Mouse (Mus musculus): ENCODE data around the gene Pou3f3. TPM values are rescaled to one million over a fixed set of nuclear protein-coding genes. Genes with fewer than 3 reads are reported as not detected.

The Pou3f3 gene
- total RNA-seq, 2 experiments from 2014 or later = 61.6 to 66.4 TPM

DNA sequence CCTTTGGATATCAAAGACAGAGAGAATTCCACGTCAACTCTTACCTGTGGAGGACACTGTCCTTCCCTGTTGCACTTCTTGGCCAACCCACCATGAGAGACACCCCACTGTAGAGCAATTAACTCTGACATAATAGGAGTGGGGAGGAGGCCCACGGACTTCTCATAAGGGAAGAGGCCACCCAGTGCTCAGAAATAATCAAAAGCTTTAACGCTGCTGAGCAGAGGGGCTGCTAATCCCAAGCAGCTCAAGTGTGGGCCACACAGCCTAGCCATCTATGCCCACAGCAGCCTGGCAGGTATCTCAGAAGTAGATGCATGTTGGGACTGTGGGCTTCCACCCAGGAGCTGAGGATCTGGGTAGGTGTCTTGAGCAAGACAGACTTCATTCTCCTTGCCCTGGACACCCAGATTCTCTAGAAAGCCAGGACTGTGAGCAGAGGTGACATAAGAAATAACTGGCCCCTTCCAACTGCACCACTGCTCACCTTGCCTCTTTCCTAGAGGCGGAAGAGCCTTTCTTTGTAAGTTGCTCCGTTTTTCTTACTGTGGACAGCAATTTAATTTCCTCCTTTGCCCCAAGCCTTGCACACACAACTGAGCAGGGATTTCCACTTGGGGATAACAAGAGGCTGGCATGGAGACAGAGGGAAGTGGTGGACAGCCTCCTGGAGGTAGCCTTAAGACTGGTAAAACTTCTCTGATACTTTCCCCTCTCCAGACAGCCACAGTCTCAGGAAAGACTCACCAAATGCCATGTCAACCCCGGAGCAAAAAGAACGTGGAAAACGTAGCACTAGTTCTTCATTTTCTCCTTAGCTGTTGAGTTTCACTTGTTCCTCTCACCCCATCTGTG is 16.1 kb downstream of the Pou3f3 start:
- no peak for DNase-seq (ENCODE audit: extremely low spot score in 1 of 2, low spot score in 2 of 2)
- intact Hi-C loops (cut with DNase I) = loop anchor here (5.0 to 10.0 kb wide), 6 partner anchors 454 to 1837 kb away; no protein-coding TSS in a partner anchor
- TF ChIP-seq CTCF (IDR thresholded peaks at IDR 0.05) = no peak
- H3K4me3 ChIP-seq = peak overlapping the region; percentile 56
- H3K27ac ChIP-seq = peak overlapping the region; percentile 84

DNA sequence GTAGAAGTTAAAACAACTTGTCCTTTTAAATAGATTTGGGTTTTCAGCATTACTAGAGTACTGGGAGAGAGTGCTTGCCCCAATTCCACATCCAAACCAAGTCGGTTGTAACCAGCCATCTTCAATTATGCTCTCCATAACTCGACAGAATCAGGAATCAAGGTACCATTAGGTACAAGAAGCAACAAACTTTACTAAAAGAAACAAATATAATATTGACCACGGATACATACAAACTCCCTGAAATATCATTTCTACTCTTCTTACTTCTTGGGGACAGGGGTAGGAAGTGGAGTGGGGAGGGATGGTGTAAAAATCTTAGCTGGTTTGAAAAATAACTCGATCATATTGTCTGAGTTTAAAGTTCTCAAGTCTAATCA is 16.7 kb downstream of the Pou3f3 start:
- intact Hi-C loops (cut with DNase I) = loop anchor here (5.0 to 10.0 kb wide), 6 partner anchors 455 to 1838 kb away; no protein-coding TSS in a partner anchor
- Histone ChIP-seq H3K27ac (peak overlapping the region; percentile 84; the same call in 1 of the 2 replicates), H3K4me3 (peak overlapping the region; percentile 56)
- no peak for TF ChIP-seq CTCF (IDR thresholded peaks at IDR 0.05)
- DNase-seq (ENCODE audit: extremely low spot score in 1 of 2, low spot score in 2 of 2) = no peak

DNA sequence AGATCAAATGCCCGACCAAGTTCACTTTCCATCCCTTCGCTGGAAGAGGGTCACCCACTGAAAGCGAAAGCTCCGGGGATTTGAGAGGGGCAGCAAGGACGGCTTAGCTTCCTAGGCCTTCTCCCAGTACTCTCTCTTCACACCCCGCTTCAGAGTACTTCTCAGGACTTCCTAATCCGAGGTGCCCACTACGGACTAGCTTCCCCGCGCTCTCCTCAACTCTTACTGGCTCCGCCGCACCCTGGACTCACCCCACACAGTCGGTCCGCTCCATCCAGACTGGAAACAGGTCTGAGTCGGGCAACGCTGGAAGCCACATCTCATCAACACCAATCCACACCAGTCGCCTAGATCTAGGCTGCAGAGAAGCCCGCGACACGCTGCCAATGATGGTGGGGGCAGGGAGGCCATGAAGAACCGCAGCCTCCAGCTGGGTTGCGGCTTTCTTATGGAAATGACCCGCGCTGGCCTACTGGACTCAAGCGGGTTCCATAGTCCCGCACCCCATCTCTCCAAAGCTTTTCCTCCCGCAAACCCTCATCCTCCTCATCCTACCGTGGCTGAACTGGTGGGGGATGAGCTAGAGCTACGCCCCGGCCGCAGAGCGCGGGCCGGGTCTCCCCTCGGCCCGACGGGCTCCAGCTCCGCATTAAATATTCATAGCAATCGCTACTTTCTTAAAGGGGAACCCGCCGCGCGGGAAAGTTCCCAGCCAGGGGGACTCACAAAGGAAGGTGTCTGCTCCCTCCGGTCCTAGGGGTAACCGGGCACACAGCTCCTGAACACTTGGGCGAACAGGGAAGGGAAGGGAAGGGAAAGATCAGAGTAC is 17.8 kb downstream of the Pou3f3 start:
- DNase-seq (ENCODE audit: extremely low spot score in 1 of 2, low spot score in 2 of 2) = peak in 1 of 2 experiments; percentile 53
- intact Hi-C loops (cut with DNase I) = loop anchor here (1.0 to 10.0 kb wide), 7 partner anchors 17 to 1839 kb away; no protein-coding TSS in a partner anchor

DNA sequence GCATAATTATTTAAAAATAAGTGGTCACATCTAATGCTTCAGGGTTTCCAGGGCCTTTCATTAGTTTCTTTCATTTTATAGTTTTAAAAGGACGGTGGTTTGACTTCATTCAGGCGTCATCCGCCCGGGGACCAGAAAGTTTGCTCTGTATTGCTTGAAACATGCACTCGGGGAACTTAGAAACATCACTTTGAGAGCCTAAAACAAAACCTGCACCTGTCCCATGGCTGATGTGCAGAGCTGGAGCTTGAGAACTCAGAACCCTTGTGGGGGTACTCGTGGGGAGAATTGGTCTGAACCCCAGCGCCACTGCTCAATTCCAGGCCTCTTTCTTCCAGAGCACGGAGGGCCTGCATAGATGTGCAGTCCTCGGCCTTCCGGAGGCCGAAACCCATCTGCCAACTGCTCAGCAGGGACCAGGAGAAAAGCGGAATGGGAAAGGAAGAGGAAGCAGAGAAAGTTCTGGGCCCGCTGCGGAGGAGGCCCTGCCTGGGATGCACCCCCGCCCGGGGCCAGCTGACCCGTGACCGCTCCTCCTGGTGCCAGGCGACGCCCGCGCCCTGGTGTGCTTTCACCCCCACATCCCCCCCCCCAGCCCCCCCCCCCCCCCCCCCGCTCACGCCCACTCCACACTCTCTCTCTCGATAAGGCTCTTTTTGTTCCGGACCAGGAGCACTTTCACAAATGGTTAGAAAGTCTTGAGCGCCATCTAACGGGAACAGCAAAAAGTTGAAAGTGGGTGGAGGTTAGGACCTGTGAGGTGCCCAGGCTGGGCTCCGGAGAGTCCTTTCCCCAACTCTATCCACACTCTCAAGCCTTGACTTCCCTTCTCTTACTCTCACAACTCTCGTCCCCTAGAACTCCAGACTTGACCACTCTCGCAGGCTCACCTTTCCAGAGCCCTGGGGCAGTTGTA is 18.7 kb downstream of the Pou3f3 start:
- intact Hi-C loops (cut with DNase I) = loop anchor here (5.0 to 10.0 kb wide), 6 partner anchors 457 to 1839 kb away; no protein-coding TSS in a partner anchor

More for the DNA sequence above, 17.8 kb downstream of the Pou3f3 start:
- H3K27ac ChIP-seq = peak overlapping the region; percentile 93
- TF ChIP-seq CTCF (IDR thresholded peaks at IDR 0.05) = no peak
- H3K4me3 ChIP-seq = peak overlapping the region; percentile 56

DNA sequence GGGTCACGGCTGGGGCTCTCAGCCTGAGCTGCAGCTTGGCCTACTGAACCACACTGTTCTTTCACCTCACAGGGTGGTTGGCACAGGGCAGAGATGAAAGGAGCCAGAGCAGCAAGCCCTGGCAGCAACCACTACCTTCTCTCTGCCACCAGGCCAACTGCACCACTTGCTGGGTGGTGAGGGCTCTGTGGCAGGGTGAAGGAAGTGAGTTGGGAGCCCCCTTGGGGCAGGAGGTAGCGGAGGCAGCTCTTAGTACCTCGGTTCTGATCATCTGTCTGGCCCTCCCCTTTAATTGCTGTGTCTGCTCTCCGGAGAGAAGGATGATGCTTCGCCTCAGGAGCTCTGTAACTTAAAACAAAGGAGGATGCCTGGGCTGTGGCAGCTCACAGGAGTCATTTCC is 23.0 kb downstream of the Pou3f3 start:
- no peak for DNase-seq (ENCODE audit: extremely low spot score in 1 of 2, low spot score in 2 of 2)
- H3K4me3 ChIP-seq = no peak overlapping the region
- TF ChIP-seq CTCF (IDR thresholded peaks at IDR 0.05) = peak; percentile 10
- intact Hi-C loops (cut with DNase I) = loop anchor here (10.0 kb wide), 1 partner anchor 1844 kb away; no protein-coding TSS in a partner anchor
- no peak overlapping the region for H3K27ac ChIP-seq

More for the DNA sequence above, 18.7 kb downstream of the Pou3f3 start:
- peak overlapping the region; percentile 56 for H3K4me3 ChIP-seq
- peak in 1 of 2 experiments; percentile 62 for DNase-seq (ENCODE audit: extremely low spot score in 1 of 2, low spot score in 2 of 2)
- peak overlapping the region; percentile 93 for H3K27ac ChIP-seq
- peak; percentile 59 for TF ChIP-seq CTCF (IDR thresholded peaks at IDR 0.05)

DNA sequence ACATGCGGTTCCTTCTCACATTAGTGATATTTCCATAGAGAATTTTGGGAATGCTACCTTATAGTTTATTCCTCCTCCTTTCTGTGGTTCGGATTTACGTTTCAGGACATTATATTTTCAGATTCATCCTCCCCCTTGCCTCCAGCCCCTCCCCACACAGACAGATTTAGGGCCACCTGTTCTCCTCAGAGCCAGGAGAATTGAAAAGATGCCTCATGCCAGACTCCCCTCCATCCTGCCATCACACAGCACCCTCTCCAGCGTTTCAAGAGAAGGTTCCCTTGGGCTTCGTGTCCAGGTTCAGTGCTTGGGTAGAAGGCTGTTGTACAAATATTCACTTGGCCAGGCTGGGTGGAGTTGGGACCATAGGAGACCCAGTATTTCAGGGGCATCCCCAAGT is 25.8 kb downstream of the Pou3f3 start:
- Histone ChIP-seq H3K27ac (no peak overlapping the region), H3K4me3 (no peak overlapping the region)
- DNase-seq (ENCODE audit: extremely low spot score in 1 of 2, low spot score in 2 of 2) = no peak
- intact Hi-C loops (cut with DNase I) = no loop called here
- no peak for TF ChIP-seq CTCF (IDR thresholded peaks at IDR 0.05)

DNA sequence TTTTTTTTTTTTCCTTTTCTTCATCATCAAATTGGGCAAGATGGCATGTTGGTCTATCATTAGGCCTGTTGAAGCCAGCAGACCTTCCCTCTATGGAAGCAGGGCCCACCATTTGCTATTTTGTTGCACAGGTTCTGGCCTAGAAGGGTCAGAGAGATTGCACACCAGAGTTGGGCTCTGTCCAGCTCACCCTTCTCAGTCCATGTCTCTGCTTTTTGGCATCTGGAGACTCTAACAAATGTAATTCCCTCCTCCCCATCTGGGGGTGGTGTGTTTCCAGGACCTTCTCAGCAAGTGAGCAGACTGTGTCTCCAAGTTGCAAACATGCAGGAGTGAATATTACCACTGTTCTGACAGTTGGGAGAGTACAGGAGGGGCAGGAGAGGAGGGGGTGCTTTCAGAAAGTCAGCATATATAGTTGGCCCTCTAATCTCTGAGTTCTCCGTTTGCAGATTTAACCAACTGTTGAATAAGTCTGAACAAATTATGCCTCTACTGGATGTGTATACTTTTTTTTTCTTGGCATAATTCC is 28.3 kb downstream of the Pou3f3 start:
- DNase-seq (ENCODE audit: extremely low spot score in 1 of 2, low spot score in 2 of 2) = no peak
- intact Hi-C loops (cut with DNase I) = no loop called here
- TF ChIP-seq CTCF (IDR thresholded peaks at IDR 0.05) = no peak
- no peak overlapping the region for H3K4me3 ChIP-seq
- no peak overlapping the region for H3K27ac ChIP-seq

DNA sequence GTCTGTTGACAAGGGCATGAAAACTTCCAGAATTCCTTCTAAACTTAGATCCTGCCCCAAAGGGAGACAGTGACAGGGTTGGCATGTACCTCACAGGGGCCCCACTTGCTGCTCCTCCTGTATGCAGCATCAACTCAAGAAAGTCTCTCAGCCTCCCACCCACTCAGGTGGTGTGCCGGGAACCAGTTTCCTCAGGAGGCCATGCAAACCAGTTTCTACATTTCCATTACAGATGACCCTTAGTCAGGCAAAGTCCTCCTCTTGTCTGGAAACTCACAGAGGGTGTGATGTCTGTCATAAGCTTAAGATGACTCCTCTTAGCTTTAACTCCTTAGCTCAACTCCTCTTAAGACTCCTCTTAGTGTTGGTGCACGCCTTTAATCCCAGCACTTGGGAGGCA is 29.3 kb downstream of the Pou3f3 start:
- H3K4me3 ChIP-seq = no peak overlapping the region
- no peak for DNase-seq (ENCODE audit: extremely low spot score in 1 of 2, low spot score in 2 of 2)
- no peak for TF ChIP-seq CTCF (IDR thresholded peaks at IDR 0.05)
- no peak overlapping the region for H3K27ac ChIP-seq
- intact Hi-C loops (cut with DNase I) = no loop called here

DNA sequence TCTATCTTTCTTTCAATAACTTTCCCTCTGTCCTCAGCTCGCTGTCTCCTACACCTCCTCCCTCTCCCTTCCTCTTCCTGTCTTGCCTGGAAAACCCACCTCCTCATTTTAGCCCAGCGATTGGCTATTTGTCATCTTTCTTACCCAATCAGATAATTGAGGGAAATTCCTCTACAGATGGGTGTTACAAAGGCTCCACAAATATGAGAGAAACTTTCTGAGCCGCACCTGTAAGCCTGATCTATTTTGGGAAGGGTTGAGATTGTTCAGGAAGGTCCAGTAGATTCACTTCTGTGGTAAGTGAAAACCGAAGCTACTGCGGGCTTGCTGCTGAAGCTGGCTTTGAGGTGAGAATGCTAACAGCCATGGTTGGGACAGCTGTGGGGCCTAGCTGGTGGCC is 31.6 kb downstream of the Pou3f3 start:
- no peak for TF ChIP-seq CTCF (IDR thresholded peaks at IDR 0.05)
- Histone ChIP-seq H3K4me3 (no peak overlapping the region), H3K27ac (peak overlapping the region; percentile 67)
- intact Hi-C loops (cut with DNase I) = loop anchor here (1.0 kb wide), 1 partner anchor 47 kb away; no protein-coding TSS in a partner anchor
- DNase-seq (ENCODE audit: extremely low spot score in 1 of 2, low spot score in 2 of 2) = no peak

DNA sequence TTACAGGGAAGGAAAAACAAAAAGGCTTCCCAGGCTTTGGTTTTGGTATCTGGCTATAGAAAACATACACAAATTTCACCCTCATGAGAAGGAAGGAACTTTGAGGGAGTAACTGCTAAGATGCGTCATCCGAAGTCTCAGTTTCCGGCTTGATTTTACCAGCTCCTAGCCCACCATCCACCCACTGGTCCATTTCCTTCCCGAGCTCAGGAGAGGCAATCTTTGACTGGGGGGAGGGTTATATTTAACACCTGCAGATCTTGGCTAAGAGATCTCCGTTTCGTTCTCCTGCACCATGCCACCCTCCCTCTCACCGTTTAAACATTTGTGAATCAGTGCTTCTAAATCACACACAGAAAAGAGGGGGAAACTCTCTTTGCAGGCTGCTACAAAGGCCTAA is 32.1 kb downstream of the Pou3f3 start:
- peak overlapping the region; percentile 67 for H3K27ac ChIP-seq
- H3K4me3 ChIP-seq = no peak overlapping the region
- DNase-seq (ENCODE audit: extremely low spot score in 1 of 2, low spot score in 2 of 2) = peak; percentile 31 to 54
- intact Hi-C loops (cut with DNase I) = loop anchor here (1.0 kb wide), 1 partner anchor 47 kb away; no protein-coding TSS in a partner anchor
- TF ChIP-seq CTCF (IDR thresholded peaks at IDR 0.05) = no peak
